Mouse (Mus musculus): ENCODE data around the gene 5530400C23Rik.
A peak's percentile ranks its signal among the peaks of the same experiment; 100 is the strongest.
"Not testable (repeated sequence)": the region's sequence is repeated elsewhere in the genome, so short reads cannot be mapped to it uniquely, and the experiment has no call there.

5530400C23Rik gene

DNA sequence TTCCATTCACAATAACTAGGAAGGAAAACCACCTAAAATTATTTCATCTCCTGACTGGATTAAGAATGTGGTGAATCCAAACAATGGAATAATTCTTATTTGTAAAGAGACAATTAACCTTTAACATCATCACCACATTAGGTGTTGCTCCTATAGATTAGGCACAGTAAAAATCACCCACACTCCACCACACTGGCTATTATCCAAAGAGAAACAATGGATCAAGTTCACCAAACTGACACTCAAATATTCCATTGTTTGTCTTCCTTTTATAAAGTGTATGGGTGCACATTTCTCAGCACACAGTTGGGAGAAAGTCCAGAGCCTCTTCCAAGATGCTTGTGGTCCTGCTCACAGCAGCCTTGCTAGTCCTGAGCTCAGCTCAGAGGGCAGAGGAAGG is at the start of gene 5530400C23Rik:
TSS of gene 5530400C23Rik (plus strand) at position 301 of the 400 bp plus-strand sequence.
- not testable (repeated sequence) for DNase-seq

DNA sequence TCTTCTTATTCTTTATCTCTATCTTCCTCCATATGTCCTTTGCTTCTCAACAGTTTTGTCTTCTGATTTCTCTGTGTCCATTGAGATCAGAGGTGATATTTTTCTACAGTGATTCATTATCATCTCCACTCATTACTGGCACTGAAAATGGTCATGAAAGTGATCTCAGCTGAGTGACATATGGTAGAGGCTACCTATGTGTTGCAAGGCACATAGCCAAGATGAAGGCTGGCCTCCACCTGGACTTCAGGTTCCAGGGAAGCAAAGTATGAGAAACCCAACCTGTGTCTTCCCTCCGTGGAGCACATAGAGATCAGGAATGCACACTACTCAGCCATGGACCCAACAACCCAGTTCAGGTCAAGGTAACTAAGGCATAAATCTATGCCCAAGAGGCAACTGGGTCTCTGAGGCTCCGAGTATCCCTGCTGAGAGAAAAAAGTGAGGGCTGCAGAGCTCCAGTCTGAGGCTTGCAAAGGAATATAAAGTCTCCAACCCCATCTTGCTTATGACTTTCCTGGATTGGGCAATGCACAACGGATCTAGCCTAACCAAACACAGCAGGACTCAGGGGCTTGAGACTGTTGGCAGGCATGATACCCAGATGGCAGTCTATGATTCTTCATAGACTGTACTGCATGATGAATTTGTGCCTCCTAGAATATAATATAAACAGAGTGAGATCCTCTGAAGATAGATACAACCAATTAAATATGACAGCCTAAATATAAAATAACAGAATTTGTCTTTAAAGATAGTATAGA is 14.1 kb downstream of the 5530400C23Rik start:
- DNase-seq = peak; percentile 4

DNA sequence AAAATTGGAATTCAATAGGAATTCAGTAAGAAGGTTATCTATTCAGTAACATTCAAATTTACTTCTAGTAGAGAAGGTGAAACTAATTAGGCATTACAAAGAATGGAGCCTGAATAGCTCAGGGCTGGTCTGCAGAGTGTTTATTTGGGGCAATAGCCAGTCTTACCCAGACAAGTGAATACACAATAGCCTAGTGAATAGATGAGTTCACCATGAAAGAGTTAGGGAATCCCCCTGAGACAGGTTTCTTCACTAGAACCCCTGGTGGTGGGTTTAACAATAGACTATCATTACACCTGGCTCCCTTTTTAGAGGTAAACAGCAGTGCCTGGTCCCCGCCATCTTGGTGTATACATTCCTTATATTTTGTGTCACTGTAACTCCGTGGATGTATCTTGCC is 21.9 kb downstream of the 5530400C23Rik start:
- not testable (repeated sequence) for DNase-seq

DNA sequence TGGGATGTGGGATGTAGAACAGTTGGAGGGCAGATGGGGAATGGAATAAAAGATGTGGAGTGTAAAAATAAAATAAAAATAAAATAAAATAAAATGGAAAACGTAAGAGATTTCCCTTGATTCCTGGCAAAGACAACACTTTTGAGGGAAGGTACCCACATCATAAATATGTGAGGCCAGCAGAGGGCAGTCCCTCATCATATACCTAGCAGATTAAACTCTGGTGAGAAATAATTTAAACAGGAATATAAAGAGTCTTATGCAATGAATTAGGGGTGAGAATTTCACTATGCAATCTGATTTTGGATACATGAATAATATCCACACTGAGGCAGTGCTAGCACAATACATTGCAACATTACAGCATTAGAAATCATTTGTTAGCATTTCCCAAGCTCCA is 46.5 kb downstream of the 5530400C23Rik start:
- DNase-seq = no peak

DNA sequence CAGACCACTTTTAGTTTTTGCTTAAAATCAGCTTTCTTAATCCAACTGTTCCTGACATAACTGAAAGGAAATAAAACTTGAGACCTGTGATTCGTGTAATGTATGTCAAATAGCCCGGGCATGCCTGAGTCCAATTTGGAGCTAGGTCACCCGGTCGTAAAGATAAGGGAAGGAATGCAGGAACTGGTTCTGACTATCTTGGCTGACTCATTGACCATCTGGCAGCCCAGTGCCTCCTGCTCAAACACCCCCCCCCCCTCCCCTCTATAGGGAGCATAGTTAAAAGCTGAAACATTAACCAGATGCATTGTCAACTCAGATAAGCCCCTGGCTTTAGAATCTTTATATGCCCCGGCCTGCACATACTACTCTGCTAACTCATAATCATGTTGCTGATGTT is 49.7 kb downstream of the 5530400C23Rik start:
- not testable (repeated sequence) for DNase-seq
